Mouse (Mus musculus) kidney, adult 11 months (tissue): Measurements from ENCODE around the gene Sdk1.

Experiments
- DNase-seq: peaks from one replicate; pipeline ENCODE4 v3.0.0; 2022

Gene Sdk1

GRCm38 (mm10) chr5:141910444-141910843 lies 669.2 kb downstream of the Sdk1 start:
- no peak for DNase-seq

GRCm38 (mm10) chr5:141910886-141911285 lies 669.6 kb downstream of the Sdk1 start:
- DNase-seq = no peak

- DNase-seq = no peak
Observed at GRCm38 (mm10) chr5:141912881-141913280, 671.6 kb downstream of the Sdk1 start.

GRCm38 (mm10) chr5:141916954-141917353 lies 675.7 kb downstream of the Sdk1 start:
- DNase-seq = peak; percentile 6

- DNase-seq = no peak
Observed at GRCm38 (mm10) chr5:141939000-141939399, 697.7 kb downstream of the Sdk1 start.

GRCm38 (mm10) chr5:141940636-141941035 lies 699.3 kb downstream of the Sdk1 start:
- no peak for DNase-seq

GRCm38 (mm10) chr5:141950791-141951190 lies 709.5 kb downstream of the Sdk1 start:
- DNase-seq = no peak

- DNase-seq = no peak
Observed at GRCm38 (mm10) chr5:141952270-141952669, 711.0 kb downstream of the Sdk1 start.

GRCm38 (mm10) chr5:141952708-141953490 lies 711.6 kb downstream of the Sdk1 start:
- DNase-seq = no peak

GRCm38 (mm10) chr5:141971071-141971470 lies 729.8 kb downstream of the Sdk1 start:
- DNase-seq = no peak

GRCm38 (mm10) chr5:141979511-141979910 lies 738.2 kb downstream of the Sdk1 start:
- DNase-seq = no peak

- no peak for DNase-seq
Observed at GRCm38 (mm10) chr5:141980746-141981145, 739.5 kb downstream of the Sdk1 start.

GRCm38 (mm10) chr5:141984322-141984721 lies 743.0 kb downstream of the Sdk1 start:
- DNase-seq = no peak

- peak; percentile 30 for DNase-seq
Observed at GRCm38 (mm10) chr5:141985003-141985402, 743.7 kb downstream of the Sdk1 start.

- DNase-seq = no peak
Observed at GRCm38 (mm10) chr5:141985551-141985950, 744.3 kb downstream of the Sdk1 start.

GRCm38 (mm10) chr5:141987287-141987799 lies 746.1 kb downstream of the Sdk1 start:
- DNase-seq = no peak

- no peak for DNase-seq
Observed at GRCm38 (mm10) chr5:141988685-141989084, 747.4 kb downstream of the Sdk1 start.

- no peak for DNase-seq
Observed at GRCm38 (mm10) chr5:141994192-141994591, 752.9 kb downstream of the Sdk1 start.

GRCm38 (mm10) chr5:142000247-142000646 lies 759.0 kb downstream of the Sdk1 start:
- no peak for DNase-seq

- no peak for DNase-seq
Observed at GRCm38 (mm10) chr5:142001131-142001530, 759.8 kb downstream of the Sdk1 start.

- no peak for DNase-seq
Observed at GRCm38 (mm10) chr5:142001973-142002372, 760.7 kb downstream of the Sdk1 start.

- no peak for DNase-seq
Observed at GRCm38 (mm10) chr5:142010189-142010588, 768.9 kb downstream of the Sdk1 start.

GRCm38 (mm10) chr5:142017001-142017400 lies 775.7 kb downstream of the Sdk1 start:
- DNase-seq = no peak

GRCm38 (mm10) chr5:142022877-142023580 lies 781.7 kb downstream of the Sdk1 start:
- no peak for DNase-seq
